Mouse (Mus musculus): ENCODE measurements around the gene Ttn. TPM values are rescaled to one million over a fixed set of nuclear protein-coding genes. Genes with fewer than 3 reads are reported as not detected.

Ttn gene
- polyA plus RNA-seq, 1 experiment from 2014 or later: under 0.01 TPM

DNA sequence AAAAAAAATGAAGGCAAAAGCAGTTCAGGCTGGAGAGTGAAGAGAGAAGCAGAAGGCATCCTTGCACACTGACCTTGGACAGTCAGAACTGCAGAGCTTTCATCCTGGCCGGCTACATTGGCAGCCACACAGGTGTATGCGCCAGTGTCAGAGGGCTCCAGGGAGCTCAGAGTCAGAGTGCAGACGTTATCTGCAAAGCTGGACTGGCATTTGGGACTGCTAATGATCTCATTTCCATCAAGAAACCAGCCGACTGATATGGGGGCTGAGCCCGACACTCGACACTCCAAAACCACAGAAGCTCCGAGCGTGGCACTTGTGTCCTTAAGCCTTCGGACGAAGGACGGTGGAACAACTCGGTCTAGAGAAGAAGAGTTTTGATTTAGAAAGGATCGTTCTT, 96.5 kb downstream of the Ttn start:
- no peak overlapping the region for H3K4me3 ChIP-seq
- no peaks in the 10 kb centered on the region for H3K9me3 ChIP-seq (replicated peaks)
- WGBS: 88% methylated on average over 13 of the region's 13 CpGs
- H3K4me1 ChIP-seq: no peaks in the 10 kb centered on the region
- no peak overlapping the region for H3K27ac ChIP-seq (replicated peaks)
- no peaks in the 10 kb centered on the region for H3K36me3 ChIP-seq
- no peaks in the 10 kb centered on the region for H3K27me3 ChIP-seq (ENCODE audit: low read depth, poor library complexity, severe bottlenecking)
- DNase-seq (ENCODE audit: low spot score): no peak

GRCm38 (mm10) chr2:76881406-76881805, 100.9 kb downstream of the Ttn start:
- no peaks in the 10 kb centered on the region for H3K9me3 ChIP-seq (replicated peaks)
- H3K27ac ChIP-seq (replicated peaks): no peak overlapping the region
- no peak overlapping the region for H3K4me3 ChIP-seq
- DNase-seq (ENCODE audit: low spot score): no peak
- WGBS: 85% methylated on average over 12 of the region's 12 CpGs
- no peaks in the 10 kb centered on the region for H3K4me1 ChIP-seq
- no peaks in the 10 kb centered on the region for H3K27me3 ChIP-seq (ENCODE audit: low read depth, poor library complexity, severe bottlenecking)
- no peaks in the 10 kb centered on the region for H3K36me3 ChIP-seq

DNA sequence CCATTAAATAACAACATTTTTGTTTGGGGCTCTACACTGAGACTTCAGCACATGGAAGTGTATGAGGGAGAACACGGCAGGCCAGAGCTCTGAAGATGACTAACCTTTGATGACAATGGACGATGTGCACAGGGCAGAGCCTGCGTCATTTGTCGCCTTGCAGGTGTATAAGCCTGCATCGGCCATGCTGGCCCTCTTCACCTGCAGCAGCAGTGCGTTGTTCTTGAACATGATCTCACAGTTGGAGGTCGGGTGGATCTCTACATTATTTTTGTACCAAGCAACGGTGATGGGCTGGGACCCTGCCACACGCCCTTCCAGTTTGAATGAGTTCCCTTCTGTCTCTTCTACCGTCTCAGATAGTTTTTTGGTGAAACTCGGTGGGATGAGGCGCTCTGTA, 106.8 kb downstream of the Ttn start:
- Histone ChIP-seq H3K27ac (replicated peaks) (no peak overlapping the region), H3K36me3 (no peaks in the 10 kb centered on the region), H3K9me3 (replicated peaks) (no peaks in the 10 kb centered on the region), H3K27me3 (ENCODE audit: low read depth, poor library complexity, severe bottlenecking) (no peaks in the 10 kb centered on the region), H3K4me1 (no peaks in the 10 kb centered on the region), H3K4me3 (no peak overlapping the region)
- no peak for DNase-seq (ENCODE audit: low spot score)
- WGBS: 92% methylated on average over 12 of the region's 12 CpGs

GRCm38 (mm10) chr2:76866928-76867327, 115.4 kb downstream of the Ttn start:
- 24% methylated on average over 4 of the region's 4 CpGs for WGBS
- H3K27ac ChIP-seq (replicated peaks): no peak overlapping the region
- H3K27me3 ChIP-seq (ENCODE audit: low read depth, poor library complexity, severe bottlenecking): no peaks in the 10 kb centered on the region
- no peaks in the 10 kb centered on the region for H3K36me3 ChIP-seq
- H3K4me1 ChIP-seq: no peaks in the 10 kb centered on the region
- no peak for DNase-seq (ENCODE audit: low spot score)
- no peaks in the 10 kb centered on the region for H3K9me3 ChIP-seq (replicated peaks)
- H3K4me3 ChIP-seq: no peak overlapping the region

- WGBS: 86% methylated on average over 2 of the region's 2 CpGs
- no peaks in the 10 kb centered on the region for H3K36me3 ChIP-seq
- no peak overlapping the region for H3K27ac ChIP-seq (replicated peaks)
- no peaks in the 10 kb centered on the region for H3K27me3 ChIP-seq (ENCODE audit: low read depth, poor library complexity, severe bottlenecking)
- no peak overlapping the region for H3K4me3 ChIP-seq
- no peaks in the 10 kb centered on the region for H3K4me1 ChIP-seq
- no peak for DNase-seq (ENCODE audit: low spot score)
- no peaks in the 10 kb centered on the region for H3K9me3 ChIP-seq (replicated peaks)
Observed at GRCm38 (mm10) chr2:76865497-76865896, 116.8 kb downstream of the Ttn start.

- Histone ChIP-seq H3K9me3 (replicated peaks) (no peaks in the 10 kb centered on the region), H3K36me3 (no peaks in the 10 kb centered on the region), H3K4me3 (no peak overlapping the region), H3K4me1 (no peaks in the 10 kb centered on the region), H3K27ac (replicated peaks) (no peak overlapping the region), H3K27me3 (ENCODE audit: low read depth, poor library complexity, severe bottlenecking) (no peaks in the 10 kb centered on the region)
- no peak for DNase-seq (ENCODE audit: low spot score)
Observed at GRCm38 (mm10) chr2:76861327-76861726, 121.0 kb downstream of the Ttn start.

GRCm38 (mm10) chr2:76850066-76850465, 132.3 kb downstream of the Ttn start:
- WGBS: 95% methylated on average over 4 of the region's 4 CpGs
- Histone ChIP-seq H3K27ac (replicated peaks) (no peak overlapping the region), H3K9me3 (replicated peaks) (no peaks in the 10 kb centered on the region), H3K36me3 (no peaks in the 10 kb centered on the region), H3K4me1 (no peaks in the 10 kb centered on the region), H3K27me3 (ENCODE audit: low read depth, poor library complexity, severe bottlenecking) (no peaks in the 10 kb centered on the region), H3K4me3 (no peak overlapping the region)
- no peak for DNase-seq (ENCODE audit: low spot score)

DNA sequence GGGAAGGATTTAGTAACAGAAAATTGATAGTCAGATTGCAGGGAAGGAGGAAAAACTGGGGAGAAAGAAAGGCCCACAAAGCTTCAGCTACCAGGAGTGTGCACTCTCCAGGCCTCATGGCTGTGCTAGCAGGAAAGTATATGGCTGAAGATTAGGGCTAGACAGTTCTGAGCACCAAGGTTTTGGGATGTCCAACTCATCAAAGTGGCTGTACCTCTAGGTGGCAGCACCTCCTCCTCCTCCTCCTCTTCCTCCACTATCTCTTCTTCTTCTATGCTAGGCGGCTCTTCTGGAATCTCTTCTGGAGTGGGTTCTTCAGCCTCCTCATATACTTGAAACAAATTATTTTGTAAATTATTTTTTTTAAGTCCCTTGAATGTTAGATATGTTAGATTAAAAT, 139.2 kb downstream of the Ttn start:
- Histone ChIP-seq H3K4me3 (no peak overlapping the region), H3K27ac (replicated peaks) (no peak overlapping the region), H3K27me3 (ENCODE audit: low read depth, poor library complexity, severe bottlenecking) (no peaks in the 10 kb centered on the region), H3K9me3 (replicated peaks) (no peaks in the 10 kb centered on the region), H3K4me1 (no peaks in the 10 kb centered on the region), H3K36me3 (no peaks in the 10 kb centered on the region)
- WGBS: 53% methylated on average over 1 of the region's 1 CpGs
- no peak for DNase-seq (ENCODE audit: low spot score)

GRCm38 (mm10) chr2:76820472-76820871, 161.9 kb downstream of the Ttn start:
- Histone ChIP-seq H3K27me3 (ENCODE audit: low read depth, poor library complexity, severe bottlenecking) (no peaks in the 10 kb centered on the region), H3K36me3 (no peaks in the 10 kb centered on the region), H3K9me3 (replicated peaks) (no peaks in the 10 kb centered on the region), H3K27ac (replicated peaks) (no peak overlapping the region), H3K4me1 (no peaks in the 10 kb centered on the region), H3K4me3 (no peak overlapping the region)
- DNase-seq (ENCODE audit: low spot score): no peak

GRCm38 (mm10) chr2:76817796-76818195, 164.6 kb downstream of the Ttn start:
- Histone ChIP-seq H3K36me3 (no peaks in the 10 kb centered on the region), H3K27me3 (ENCODE audit: low read depth, poor library complexity, severe bottlenecking) (no peaks in the 10 kb centered on the region), H3K4me3 (no peak overlapping the region), H3K9me3 (replicated peaks) (no peaks in the 10 kb centered on the region), H3K4me1 (no peaks in the 10 kb centered on the region), H3K27ac (replicated peaks) (no peak overlapping the region)
- WGBS: 16% methylated on average over 2 of the region's 2 CpGs
- DNase-seq (ENCODE audit: low spot score): no peak

- Histone ChIP-seq H3K27ac (replicated peaks) (no peak overlapping the region), H3K27me3 (ENCODE audit: low read depth, poor library complexity, severe bottlenecking) (no peaks in the 10 kb centered on the region), H3K9me3 (replicated peaks) (no peaks in the 10 kb centered on the region), H3K36me3 (no peaks in the 10 kb centered on the region), H3K4me3 (no peak overlapping the region), H3K4me1 (no peaks in the 10 kb centered on the region)
- DNase-seq (ENCODE audit: low spot score): no peak
- 94% methylated on average over 20 of the region's 20 CpGs for WGBS
Observed at GRCm38 (mm10) chr2:76814048-76814817, 168.1 kb downstream of the Ttn start.

- DNase-seq (ENCODE audit: low spot score): no peak
- Histone ChIP-seq H3K4me1 (no peaks in the 10 kb centered on the region), H3K36me3 (no peaks in the 10 kb centered on the region), H3K27me3 (ENCODE audit: low read depth, poor library complexity, severe bottlenecking) (no peaks in the 10 kb centered on the region), H3K27ac (replicated peaks) (no peak overlapping the region), H3K4me3 (no peak overlapping the region), H3K9me3 (replicated peaks) (no peaks in the 10 kb centered on the region)
- 94% methylated on average over 17 of the region's 17 CpGs for WGBS
Observed at GRCm38 (mm10) chr2:76811160-76811559, 171.2 kb downstream of the Ttn start.

DNA sequence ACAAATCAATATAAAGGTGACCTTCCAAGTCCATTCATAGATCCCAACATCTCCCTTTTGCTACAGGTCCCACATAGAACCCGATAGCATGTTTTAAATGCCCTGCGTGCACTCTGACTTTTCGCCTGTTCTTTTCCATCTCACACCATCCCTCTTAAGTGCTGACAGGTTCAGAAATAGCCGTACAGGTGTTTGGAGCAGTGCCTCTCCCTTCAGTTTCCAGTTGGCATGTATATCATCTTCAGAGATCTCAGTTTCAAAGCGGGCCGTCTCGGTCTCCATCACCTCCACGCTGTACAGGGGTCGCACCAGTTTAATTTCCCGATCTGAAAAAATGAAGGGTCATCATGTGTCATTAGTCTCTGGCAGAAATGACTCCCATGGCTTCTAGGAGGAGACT, 174.0 kb downstream of the Ttn start:
- no peaks in the 10 kb centered on the region for H3K4me1 ChIP-seq
- H3K27me3 ChIP-seq (ENCODE audit: low read depth, poor library complexity, severe bottlenecking): no peaks in the 10 kb centered on the region
- no peak overlapping the region for H3K27ac ChIP-seq (replicated peaks)
- H3K36me3 ChIP-seq: no peaks in the 10 kb centered on the region
- no peak overlapping the region for H3K4me3 ChIP-seq
- DNase-seq (ENCODE audit: low spot score): no peak
- 95% methylated on average over 10 of the region's 10 CpGs for WGBS
- H3K9me3 ChIP-seq (replicated peaks): no peaks in the 10 kb centered on the region

- no peak overlapping the region for H3K27ac ChIP-seq (replicated peaks)
- H3K4me1 ChIP-seq: no peaks in the 10 kb centered on the region
- no peak for DNase-seq (ENCODE audit: low spot score)
- WGBS: 91% methylated on average over 7 of the region's 7 CpGs
- H3K4me3 ChIP-seq: no peak overlapping the region
- H3K27me3 ChIP-seq (ENCODE audit: low read depth, poor library complexity, severe bottlenecking): no peaks in the 10 kb centered on the region
- no peaks in the 10 kb centered on the region for H3K36me3 ChIP-seq
- no peaks in the 10 kb centered on the region for H3K9me3 ChIP-seq (replicated peaks)
Observed at GRCm38 (mm10) chr2:76807284-76807683, 175.1 kb downstream of the Ttn start.
